Mouse (Mus musculus) forebrain, postnatal 0 days (tissue): ENCODE measurements around the gene Gm21119. TPM values are rescaled to one million over a fixed set of nuclear protein-coding genes. Genes with fewer than 3 reads are reported as not detected.
"Not testable (repeated sequence)": the region's sequence is repeated elsewhere in the genome, so short reads cannot be mapped to it uniquely, and the experiment has no call there.

ENCODE experiments used
- ATAC-seq: fragments of 200-750 bp; cut with Nextera tagmentation; 2 replicates; pipeline ENCODE4 v1.8.0; 2017; ENCODE audit warnings: mild to moderate bottlenecking, moderate library complexity
- DNase-seq: peaks from one replicate; pipeline ENCODE4 v3.0.0-alpha.2; 2015
- H3K27ac ChIP-seq: fragments of 300-500 bp; sonication (generic); 2 replicates; pipeline ENCODE4 v1.5.1; 2014; ENCODE audit warnings: low read depth, mild to moderate bottlenecking, antibody characterized with exemption, low read length, moderate library complexity, mixed read lengths
- H3K27me3 ChIP-seq: fragments of 300-500 bp; sonication (generic); 2 replicates; pipeline ENCODE4 v1.6.1; 2014; ENCODE audit warnings: mild to moderate bottlenecking, low read length, mixed read lengths; ENCODE audit not compliant: insufficient read depth
- H3K36me3 ChIP-seq: fragments of 300-500 bp; sonication (generic); 2 replicates; pipeline ENCODE4 v1.6.1; 2014; ENCODE audit warnings: mild to moderate bottlenecking, moderate library complexity; ENCODE audit not compliant: insufficient read depth
- H3K4me1 ChIP-seq: fragments of 300-500 bp; sonication (generic); 2 replicates; pipeline ENCODE4 v1.6.1; 2014; ENCODE audit warnings: antibody characterized with exemption; ENCODE audit not compliant: insufficient read depth
- H3K4me2 ChIP-seq: fragments of 300-500 bp; sonication (generic); 2 replicates; pipeline ENCODE4 v1.6.1; 2014; ENCODE audit warnings: low read depth, mild to moderate bottlenecking, moderate library complexity
- H3K4me3 ChIP-seq: fragments of 300-500 bp; sonication (generic); 2 replicates; pipeline ENCODE4 v1.5.1; 2014; ENCODE audit warnings: low read depth, low read length, mixed read lengths
- H3K9ac ChIP-seq: fragments of 300-500 bp; sonication (generic); 2 replicates; pipeline ENCODE4 v1.6.1; 2014; ENCODE audit warnings: mild to moderate bottlenecking
- H3K9me3 ChIP-seq: fragments of 300-500 bp; sonication (generic); 2 replicates; pipeline ENCODE4 v1.6.1; 2016; ENCODE audit warnings: low read length
- WGBS: fragments of 180-500 bp; shearing (Covaris S2); extraction: QIAGEN DNeasy Blood & Tissue Kit; methylation state at CpG from one replicate; pipeline ENCODE4 v1.1.7; 2014; 5-methylcytosine and 5-hydroxymethylcytosine counted together
- polyA plus RNA-seq: library from polyadenylated mRNA; unstranded; fragments of >200 nt; fragmentation: Nextera tagmentation; extraction: Ambion mirVana; gene quantifications from 2 replicates; pipeline ENCODE4 v1.2.1, GENCODE M21; 2015
- total RNA-seq: library from RNA; depleted of rRNA; stranded (reverse); fragments of >200 nt; gene quantifications from 2 replicates; pipeline ENCODE4 v1.2.3, GENCODE M21; 2014

Gene Gm21119
- total and polyA plus RNA-seq, 2 experiments from 2014 or later, result 0.67 TPM; not detected in 1

DNA sequence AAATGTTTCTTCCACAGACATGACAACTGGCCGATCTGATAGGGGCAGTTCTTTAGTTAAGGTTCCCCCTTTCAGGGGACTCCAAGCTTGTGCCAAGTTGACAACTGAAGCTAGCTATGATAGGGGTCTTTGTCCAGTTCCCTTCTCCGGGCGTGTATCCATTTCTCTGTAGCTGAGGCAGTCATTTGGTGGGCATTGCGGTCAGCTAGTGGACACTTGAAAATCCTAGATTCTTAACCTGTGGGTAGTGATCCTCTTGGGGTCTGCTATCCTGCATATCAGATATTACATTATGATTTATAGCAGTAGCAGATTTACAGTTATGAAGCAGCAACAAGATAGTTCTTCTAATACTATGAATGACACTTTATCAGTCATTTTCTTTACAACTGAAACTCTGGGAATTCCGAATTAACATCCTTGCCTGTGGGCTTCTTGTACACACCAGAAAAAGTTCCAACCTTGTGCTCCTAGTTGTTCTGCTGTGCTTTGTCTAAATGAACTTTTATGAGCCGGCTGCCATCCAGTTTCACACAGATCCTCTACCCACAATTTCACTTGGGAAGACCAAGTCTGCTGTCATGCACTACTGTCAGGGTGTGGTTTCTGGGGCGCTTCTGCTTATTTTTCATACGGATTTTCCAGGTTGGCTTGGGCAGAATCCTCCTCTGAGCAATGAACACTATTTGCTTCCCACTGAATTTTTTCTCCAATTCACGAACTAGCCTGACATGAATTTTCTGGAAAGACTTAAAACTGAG, 18.5 kb upstream of the Gm21119 start:
- not testable (repeated sequence) for H3K36me3 ChIP-seq, H3K27me3 ChIP-seq, DNase-seq, H3K4me1 ChIP-seq, ATAC-seq, H3K4me2 ChIP-seq, H3K4me3 ChIP-seq, H3K9ac ChIP-seq, H3K27ac ChIP-seq, H3K9me3 ChIP-seq
- 88% methylated on average over 5 of the region's 9 CpGs for WGBS

DNA sequence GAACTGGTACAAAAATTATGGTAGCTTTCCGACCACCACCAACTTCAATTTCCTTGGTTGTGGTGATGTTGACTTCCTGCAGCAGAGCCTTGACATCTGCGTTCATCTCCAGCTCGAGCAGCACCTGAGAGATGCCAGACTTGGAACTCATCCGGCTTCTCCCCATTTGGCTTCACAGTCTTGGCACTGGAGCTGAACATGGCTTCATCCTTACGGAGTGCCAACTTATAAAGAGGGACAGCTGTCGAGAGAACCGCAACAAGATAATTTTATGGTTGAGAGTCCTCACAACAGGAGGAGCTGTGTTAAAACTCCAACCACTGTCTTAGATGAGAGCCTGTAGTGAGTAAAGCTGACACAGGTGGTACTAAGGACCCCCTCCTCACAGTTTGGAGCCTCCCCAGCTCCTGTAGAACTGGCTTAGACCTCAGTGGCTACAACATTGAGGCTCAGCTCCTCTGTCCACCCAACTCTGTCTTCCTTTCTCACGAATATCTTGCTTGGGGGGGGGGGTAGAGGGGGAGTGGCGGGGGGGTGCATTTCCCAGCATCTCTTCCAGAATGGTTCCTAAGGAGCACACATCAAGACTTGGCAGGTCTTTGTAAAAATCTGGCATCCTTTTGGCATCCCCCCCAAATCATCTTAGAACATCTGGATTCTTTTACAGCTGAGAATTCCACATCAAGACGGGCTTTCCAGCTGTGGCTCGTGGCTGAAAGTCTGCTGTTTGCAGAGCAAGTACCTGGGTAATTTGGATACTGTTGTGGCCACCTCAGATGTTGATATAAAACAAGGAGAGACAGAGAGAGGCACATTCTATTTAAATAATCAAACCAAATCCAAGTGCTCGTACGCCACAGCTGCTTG, 17.6 kb upstream of the Gm21119 start:
- H3K4me2 ChIP-seq, H3K9ac ChIP-seq, DNase-seq, H3K4me3 ChIP-seq, H3K9me3 ChIP-seq, H3K27ac ChIP-seq, H3K4me1 ChIP-seq, H3K27me3 ChIP-seq, H3K36me3 ChIP-seq: not testable (repeated sequence)
- ATAC-seq, result peak; percentile 69
- 81% methylated on average over 9 of the region's 13 CpGs for WGBS

DNA sequence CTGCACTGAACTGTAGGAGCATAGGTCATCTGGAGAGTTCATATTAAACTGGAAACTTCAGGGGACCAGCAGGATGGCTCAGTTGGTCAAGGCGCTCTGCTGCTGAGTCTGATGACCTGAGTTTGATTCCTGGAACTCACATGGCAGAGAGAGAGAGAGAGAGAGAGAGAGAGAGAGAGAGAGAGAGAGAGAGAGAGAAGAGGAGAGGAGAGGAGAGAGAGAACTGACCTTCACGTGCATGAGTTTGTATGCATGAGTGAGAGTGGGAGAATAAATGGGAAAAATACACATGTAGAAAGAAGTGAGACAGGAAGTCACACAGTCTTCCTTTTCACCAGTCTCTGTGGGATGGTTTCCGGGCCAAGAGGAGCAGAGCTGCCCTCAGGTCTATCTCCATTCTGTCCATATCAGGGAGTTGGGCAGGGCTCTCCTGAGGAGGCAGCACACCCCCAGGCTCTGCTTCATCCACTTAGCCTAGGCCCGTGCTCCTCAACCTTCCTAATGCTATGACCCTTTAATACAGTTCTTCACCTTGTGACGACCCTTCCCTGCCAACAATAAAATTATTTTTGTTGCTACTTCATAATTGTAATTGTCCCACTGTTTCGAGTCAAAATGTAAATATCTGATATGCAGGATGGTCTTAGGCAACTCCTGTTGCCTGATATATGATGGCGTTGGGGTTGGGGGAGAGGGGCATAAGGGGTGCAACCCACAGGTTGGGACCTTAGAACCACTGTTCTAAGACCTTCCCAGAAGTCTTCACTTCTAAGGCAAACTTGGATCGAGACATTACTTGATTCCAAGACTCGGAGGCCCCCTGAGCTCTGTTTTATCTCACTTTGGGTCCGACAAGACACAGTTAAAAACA, 16.2 kb upstream of the Gm21119 start:
- ATAC-seq, result peak; percentile 55; the same call in 1 of the 2 replicates
- not testable (repeated sequence) for H3K4me1 ChIP-seq, H3K36me3 ChIP-seq, H3K4me2 ChIP-seq, DNase-seq, H3K27me3 ChIP-seq, H3K9ac ChIP-seq, H3K27ac ChIP-seq, H3K9me3 ChIP-seq, H3K4me3 ChIP-seq
- whole genome bisulfite sequencing, result 89% methylated on average over 5 of the region's 10 CpGs

DNA sequence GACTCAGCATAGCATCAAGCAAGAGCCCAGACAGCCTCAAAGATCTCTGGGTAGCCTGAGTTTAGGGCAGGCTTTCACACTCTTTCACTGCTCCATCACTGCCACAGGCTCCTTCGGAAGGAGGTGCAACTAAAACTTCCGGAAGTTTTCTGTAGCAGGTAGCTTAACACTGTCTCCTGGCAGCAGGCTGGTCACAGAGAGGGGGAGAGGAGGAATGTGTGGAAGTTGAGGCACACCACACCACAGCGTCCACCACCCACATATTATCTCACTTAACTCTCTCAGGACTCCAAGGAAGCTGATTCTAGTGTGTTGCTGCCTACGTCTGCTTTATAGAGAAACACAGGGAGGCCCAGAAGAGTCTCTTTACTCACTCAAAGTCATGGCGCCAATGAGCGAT, 15.4 kb upstream of the Gm21119 start:
- not testable (repeated sequence) for H3K27me3 ChIP-seq, H3K9me3 ChIP-seq, H3K4me2 ChIP-seq, H3K36me3 ChIP-seq, H3K4me1 ChIP-seq, H3K4me3 ChIP-seq, ATAC-seq, H3K27ac ChIP-seq, DNase-seq, H3K9ac ChIP-seq
- WGBS, result 82% methylated on average over 3 of the region's 6 CpGs

DNA sequence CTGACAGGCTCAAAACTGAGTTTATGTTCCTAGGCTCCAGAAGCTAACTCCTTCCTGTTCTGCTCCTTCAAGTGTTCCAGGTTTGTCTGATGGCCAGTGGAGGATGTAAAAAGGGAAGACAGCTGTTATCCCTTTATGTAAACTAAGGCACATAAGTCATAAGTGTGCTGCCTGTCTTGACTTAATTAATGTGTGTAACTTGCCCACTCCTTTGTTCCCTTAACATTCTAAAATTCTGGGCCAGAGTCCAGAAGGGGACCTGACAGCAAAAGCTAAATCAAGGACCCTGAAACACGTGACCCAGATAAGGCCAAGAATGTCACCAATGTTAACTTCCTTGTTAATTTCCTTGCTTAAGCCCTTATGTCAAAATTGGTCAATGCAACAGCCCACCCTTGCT, 3.9 kb upstream of the Gm21119 start:
- H3K4me1 ChIP-seq, H3K4me3 ChIP-seq, ATAC-seq, H3K9me3 ChIP-seq, H3K9ac ChIP-seq, H3K27ac ChIP-seq, H3K36me3 ChIP-seq, DNase-seq, H3K27me3 ChIP-seq, H3K4me2 ChIP-seq: not testable (repeated sequence)
- WGBS, result no CpG with 5 or more reads among the region's 1 CpGs

DNA sequence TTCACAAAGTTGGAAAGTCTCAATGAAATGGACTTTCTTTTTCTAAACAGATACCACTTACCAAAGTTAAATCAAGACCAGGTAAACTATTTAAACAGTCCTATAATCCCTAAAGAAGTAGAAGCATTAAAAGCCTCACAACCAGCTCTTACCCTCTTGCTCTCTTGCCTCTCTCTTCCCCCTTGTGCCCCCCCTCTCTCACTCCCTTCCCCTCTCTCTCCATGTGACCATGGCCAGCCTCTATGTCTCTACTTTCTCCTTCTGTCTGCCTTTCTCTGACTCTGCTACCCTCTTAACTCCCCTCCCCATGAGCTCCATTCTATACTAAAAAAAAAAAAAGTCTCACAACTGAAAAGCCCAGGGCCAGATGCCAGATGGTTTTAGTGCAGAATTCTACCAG, 2.0 kb upstream of the Gm21119 start:
- H3K4me3 ChIP-seq, DNase-seq, H3K9me3 ChIP-seq, H3K4me1 ChIP-seq, H3K9ac ChIP-seq, H3K4me2 ChIP-seq, H3K27ac ChIP-seq, H3K27me3 ChIP-seq, ATAC-seq, H3K36me3 ChIP-seq: not testable (repeated sequence)

DNA sequence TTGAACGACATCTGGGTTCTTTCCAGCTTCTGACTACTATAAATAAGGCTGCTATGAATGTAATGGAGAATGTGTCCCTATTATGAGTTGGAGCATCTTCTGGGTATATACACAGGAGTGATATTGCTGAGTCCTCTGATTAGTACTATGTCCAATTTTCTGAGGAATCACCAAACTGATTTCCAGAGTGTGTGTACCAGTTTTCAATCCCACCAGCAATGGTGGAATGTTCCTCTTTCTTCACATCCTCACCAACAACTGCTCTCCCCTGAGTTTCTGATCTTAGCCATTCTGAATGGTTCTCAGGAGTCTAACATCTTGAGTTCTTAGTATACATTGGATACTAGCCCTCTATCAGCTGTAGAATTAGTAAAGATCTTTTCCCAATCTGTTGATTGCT, 16.0 kb downstream of the Gm21119 start:
- H3K4me3 ChIP-seq, H3K4me2 ChIP-seq, ATAC-seq, H3K9ac ChIP-seq, H3K36me3 ChIP-seq, H3K4me1 ChIP-seq, H3K27me3 ChIP-seq, H3K9me3 ChIP-seq, DNase-seq, H3K27ac ChIP-seq: not testable (repeated sequence)
- 54% methylated on average over 1 of the region's 1 CpGs for WGBS

DNA sequence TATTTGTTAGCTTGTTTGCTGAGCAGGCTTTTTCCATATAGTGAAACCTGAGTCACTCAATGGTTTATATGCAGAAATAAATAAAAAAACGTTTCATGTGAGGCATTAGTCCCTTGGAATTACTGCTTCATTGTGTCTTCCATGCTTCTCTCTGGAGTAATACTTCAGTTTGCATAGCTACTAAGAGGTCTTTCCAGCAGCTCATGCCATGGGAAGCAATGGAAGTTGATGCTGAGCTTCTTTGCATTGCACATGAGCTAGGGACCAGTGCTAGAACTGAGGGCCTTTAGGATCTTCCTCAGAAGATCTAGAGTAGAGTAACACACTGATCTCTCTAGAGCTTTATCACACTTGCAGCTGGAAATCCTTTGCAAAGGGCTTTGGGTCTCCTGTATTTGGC, 23.2 kb downstream of the Gm21119 start:
- WGBS, result no CpG with 5 or more reads among the region's 1 CpGs
- H3K9me3 ChIP-seq, H3K9ac ChIP-seq, H3K4me3 ChIP-seq, H3K27ac ChIP-seq, H3K36me3 ChIP-seq, H3K4me2 ChIP-seq, H3K27me3 ChIP-seq, H3K4me1 ChIP-seq, DNase-seq, ATAC-seq: not testable (repeated sequence)

DNA sequence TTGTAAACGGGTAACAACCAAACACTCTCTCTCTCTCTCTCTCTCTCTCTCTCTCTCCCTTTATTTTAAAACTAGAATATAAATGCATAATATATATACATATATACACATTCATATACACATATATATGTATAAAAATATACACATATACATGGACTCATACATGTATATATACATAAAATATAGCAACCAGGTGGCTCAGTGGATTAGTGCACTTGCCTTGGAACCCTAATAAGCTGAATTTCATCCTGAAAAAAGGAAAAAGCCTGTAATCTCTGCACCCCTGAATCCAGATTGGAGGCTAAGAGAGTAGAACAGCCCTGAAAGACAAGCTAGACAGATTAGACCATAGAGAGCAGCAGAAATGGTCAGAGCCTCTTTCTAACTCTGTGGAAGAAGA, 28.8 kb downstream of the Gm21119 start:
- H3K4me2 ChIP-seq, H3K9ac ChIP-seq, ATAC-seq, H3K27me3 ChIP-seq, H3K36me3 ChIP-seq, H3K9me3 ChIP-seq, H3K4me1 ChIP-seq, DNase-seq, H3K4me3 ChIP-seq, H3K27ac ChIP-seq: not testable (repeated sequence)
- no CpG with 5 or more reads among the region's 1 CpGs for WGBS

DNA sequence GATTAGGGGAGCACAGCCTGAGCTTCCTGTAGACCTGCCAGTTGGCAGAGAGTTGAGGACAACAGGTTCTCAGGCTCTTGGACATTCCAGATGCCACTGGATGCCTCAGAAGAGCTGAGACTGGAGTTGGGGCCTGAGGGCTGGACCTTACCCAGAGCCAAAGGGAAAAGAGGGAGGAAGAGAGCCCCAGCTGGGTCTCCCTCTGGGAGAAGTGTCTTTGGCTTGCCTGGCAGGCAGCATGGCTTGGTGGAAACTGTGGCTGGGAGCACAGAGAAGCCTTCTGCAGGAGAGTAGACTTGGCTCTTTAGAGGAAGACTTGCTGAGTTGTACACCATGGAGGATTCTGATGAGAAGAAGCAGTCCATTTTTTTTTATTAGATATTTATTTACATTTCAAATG, 38.3 kb downstream of the Gm21119 start:
- not testable (repeated sequence) for H3K9me3 ChIP-seq, H3K27me3 ChIP-seq, H3K4me3 ChIP-seq, H3K4me1 ChIP-seq, DNase-seq, H3K27ac ChIP-seq, H3K36me3 ChIP-seq, H3K9ac ChIP-seq, ATAC-seq, H3K4me2 ChIP-seq
